Mouse (Mus musculus): ENCODE measurements around the gene Man1c1. TPM values are rescaled to one million over a fixed set of nuclear protein-coding genes. Genes with fewer than 3 reads are reported as not detected.

Gene Man1c1
- total RNA-seq, 2 experiments from 2014 or later = 18.5 to 24.7 TPM

DNA sequence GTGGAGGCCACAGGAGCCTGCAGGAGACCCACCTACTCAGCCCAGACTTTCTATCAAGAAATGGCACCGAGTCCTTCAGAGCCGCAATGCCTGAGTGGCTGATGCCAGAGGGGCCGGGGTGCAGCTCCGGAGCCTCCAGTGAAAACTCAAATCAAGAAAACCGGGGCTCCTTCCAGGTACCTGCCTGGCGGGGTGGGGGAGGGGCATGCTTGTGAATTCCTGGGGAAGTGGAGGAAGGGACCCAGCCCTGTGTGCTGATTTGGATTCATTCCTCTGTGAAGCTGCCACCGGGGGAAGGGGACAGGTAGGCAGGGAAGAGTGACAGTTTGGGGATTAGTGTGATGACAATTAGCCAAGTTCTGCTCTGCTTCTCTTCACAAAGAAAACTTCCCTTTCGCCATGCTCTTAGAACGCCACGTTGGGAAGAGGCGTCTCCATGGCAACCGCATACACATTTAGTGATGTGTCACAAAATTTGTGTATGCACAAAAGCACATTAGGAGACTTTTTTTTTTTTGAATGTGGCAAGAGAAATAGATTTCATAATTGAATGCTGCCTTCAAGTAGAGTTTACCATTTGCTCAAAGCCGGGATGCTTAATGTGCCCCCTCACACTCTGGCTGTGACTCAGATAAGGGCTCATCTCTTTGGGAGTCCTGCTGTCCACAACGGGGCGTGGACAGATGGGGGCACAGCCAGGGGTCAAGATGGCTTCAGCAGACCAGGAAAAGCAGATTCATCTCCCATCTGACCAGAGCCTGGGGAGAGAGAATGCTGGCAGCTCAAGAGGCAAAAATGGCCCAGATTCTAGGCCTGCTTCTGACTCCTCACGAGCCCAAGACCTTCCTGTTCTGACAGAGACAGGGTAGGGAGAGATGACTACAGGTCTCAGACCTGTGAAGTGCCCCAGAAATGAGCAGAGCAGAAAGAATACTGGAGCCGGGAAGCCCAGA lies 26.3 kb downstream of the Man1c1 start:
- no peak for DNase-seq

DNA sequence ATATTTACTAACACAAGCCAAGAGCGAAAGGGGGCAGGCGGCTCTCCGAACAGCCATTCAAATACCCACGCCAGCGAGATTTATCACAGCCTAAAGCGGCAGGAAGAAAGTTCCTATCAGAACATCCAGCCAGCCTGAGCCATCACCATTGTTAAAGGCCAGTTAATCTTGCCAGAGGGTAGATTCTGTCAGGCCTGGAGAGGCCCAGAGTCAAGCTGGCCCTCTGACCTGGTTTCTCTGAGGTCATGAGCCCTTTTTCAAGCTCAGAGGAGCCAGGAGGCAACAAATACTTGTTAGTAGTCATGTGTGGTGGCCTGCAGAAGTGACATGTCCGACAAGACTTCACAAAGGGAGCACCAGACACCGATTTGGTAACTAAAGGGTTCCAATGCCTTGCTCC lies 28.3 kb downstream of the Man1c1 start:
- DNase-seq = no peak

DNA sequence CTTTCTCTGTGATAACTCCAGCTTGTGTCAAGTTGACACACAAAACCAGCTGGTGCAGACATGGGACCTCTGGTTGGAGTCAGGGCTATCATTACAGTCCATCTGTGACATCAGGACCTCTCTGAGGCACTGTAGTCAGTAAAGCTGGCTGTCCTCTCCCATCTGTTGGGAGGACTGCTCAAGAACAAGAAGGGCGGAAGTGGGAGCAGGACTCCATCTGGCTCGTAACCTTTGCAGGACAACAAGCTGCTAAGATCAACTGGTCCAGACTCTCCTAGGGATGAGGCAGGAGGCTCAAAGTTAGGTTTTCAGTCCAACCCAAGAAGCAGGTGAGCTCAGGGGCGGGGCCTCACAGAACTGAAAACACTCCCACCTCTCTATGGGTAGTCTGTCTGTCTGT lies 29.1 kb downstream of the Man1c1 start:
- no peak for DNase-seq

DNA sequence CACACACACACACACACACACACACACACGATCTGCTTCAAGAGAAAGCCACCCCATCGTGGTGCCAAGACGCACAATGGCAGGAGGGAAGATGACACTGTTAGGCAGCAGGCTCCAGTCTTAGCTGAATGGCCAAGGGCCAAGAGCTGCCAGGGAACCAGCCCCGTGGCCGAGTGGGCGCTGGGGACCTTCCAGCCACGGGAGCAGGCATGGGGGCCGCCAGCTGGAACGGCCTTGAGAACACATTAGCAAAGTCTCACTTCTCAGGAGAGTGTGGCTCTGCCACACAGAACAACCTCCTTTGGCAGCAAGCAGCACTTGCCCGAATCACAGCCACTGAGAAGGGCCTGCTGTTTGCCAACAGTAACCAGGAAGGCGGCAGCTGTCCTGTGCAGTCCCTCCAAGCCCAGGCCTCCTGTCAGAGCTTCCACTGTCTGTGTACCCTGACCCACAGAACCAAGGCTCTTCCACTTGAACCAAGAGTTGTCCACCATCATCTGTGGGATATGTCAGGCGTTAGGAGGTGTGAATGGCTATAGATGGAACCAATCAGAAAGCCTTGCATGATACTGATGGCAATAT lies 30.1 kb downstream of the Man1c1 start:
- no peak for DNase-seq

DNA sequence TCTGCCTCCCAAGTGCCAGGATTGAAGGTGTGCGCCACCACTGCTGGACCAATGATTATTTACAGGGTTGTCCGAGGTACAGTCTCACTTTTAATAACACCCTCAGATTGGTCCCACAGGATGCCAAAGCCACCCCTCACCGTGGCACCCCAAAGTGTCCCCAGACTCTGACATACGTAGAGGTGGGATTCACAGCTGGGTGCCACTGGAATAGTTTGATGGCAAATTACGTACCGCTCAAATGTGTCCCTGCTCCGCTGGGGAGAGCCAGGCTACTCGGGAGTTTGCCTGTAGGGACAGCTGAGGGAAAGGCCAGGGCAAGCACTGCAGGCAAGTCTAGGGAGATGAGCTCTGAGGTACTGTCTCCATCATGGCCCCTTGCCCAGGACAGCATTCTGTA lies 30.9 kb downstream of the Man1c1 start:
- DNase-seq = no peak

DNA sequence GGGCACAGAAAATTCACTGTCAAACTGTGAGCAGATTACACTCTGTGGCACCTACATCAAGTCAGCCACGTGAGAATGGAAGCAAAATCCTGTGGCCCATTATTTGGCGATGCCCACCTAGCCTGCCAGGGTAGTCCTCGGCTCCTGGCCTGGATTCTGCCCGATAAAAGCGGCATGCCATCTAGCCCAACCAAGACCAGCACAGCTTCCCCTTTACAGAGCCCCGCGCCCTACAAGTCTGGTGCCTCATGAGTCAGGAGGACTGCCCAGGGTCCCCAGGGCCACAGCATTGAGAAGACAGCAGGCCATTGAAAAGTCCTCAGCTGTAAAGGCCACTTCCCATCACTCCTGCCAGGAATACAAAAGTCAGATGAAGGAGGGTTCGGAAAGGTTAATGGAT lies 31.8 kb downstream of the Man1c1 start:
- no peak for DNase-seq

DNA sequence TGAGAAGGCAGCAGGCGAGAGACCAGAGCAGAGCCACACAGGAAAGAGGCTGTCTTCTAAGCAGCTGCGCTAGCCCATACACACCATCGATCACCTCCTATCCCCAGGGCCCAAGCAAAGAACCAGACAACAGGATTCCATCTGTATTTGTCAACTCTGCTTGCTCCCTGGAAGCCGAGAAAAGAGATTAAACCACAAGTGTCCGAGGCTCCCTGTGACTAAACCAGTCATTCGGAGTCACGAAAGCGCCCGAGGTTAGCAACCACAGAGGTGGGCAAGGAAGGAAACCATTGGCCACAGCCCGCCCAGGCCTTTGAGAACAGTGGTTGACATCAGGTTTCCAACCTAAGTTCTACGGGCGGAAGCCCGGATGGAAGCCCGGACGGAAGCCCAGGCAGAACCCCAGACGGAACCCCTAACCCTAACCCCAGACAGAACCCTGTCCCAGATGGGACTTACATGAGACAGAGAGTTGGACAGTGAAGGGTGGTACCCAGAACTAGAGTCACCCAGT lies 32.4 kb downstream of the Man1c1 start:
- no peak for DNase-seq

DNA sequence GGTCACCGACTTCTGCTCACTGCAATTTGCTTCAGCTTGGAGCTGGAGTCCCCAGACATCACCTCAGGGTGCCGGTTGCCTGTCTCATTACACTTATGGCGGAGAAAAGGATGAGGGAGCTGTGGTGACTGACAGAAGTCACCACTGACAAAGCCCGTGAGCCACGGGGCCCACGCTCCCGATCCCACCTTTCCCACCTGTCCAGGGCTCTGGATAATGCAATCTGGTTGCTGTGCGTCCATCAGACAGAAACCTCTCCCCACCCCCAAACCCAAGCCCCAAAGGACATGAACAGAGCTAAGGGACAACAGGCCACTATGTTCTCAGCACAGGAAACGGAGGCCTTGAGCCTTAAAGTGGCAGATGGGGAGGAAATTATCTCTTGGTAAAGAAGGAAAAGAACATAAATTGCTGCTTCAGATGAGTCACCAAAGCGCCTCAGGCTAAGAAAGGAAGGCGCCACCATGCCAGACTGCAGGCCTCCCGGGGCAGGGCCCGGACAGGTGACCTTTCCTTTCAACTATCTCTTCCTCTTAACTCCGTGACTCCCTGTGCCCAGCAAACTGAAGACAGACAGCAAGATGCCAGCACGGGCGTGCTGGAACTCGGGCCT lies 34.2 kb downstream of the Man1c1 start:
- peak; percentile 71 to 72 for DNase-seq

DNA sequence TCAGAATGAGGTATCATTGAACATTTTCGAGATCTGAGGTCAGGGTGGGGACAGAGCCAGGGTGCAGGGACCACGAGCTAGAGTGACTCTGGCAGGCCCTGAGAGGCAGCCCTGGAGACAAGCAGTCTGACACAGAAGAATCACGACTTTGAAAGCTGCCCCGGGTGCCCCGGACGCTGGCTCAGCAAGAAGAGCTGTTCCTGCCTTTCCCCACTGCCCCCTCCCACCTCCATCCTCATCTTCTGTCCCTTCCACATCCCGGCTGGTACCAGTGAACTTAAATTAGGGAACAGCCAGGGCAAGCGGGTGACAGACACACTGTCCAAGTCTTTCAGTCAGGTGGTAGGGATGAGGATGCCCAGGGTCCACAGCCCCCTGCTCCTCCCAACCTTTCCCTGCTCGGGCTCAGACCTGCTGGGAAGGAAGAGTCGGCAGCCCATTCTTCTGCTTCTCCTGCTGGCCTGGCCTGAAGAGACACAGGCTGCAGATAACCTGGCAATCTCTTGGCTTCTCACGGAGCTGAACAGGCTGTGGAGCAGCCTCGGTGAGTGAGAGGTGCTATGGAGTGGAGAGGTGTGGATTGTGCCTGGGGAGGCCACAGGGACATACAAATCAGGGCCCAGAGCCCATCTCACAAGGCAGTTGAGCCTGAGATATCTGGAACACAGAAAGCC lies 35.6 kb downstream of the Man1c1 start:
- DNase-seq = no peak

DNA sequence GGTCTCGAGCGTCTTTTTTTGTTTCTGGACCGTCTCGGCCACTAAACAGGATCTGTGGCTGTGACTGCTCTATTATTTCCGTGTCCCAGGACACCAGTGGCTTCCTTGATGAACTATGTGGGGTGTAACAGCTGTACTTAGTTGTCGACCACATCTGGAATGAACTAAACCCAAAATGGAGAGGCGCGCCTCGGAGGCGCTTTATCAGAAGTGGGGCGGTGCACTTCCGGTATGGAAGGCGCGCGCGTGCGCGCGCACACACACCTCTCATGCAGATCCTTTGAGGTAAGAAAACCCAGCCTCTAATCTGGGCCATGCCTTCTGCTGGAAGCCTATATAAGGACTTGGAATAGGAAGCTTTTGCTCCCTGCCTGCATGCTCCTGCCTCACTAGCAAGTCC lies 37.7 kb downstream of the Man1c1 start:
- no peak for DNase-seq

DNA sequence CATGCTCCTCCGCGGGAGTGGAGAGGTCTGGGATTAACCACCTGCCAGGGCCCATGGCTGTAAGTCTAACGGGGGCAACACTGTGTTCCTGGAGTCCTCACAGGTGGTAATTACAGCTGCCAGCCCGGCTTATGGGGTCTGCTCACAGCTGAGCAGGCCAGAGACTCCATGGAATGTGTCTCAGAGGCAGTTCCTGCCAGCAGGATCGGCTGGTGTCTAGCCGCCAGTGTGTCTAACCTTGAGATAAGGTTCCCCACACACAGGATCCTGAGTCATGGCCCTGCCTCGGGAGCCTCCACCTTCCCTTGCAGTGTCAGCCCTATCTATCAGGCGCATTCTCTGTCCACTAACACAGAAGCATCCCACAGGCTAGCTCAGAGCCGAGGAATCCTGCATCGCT lies 41.0 kb downstream of the Man1c1 start:
- DNase-seq = peak; percentile 80 to 81

DNA sequence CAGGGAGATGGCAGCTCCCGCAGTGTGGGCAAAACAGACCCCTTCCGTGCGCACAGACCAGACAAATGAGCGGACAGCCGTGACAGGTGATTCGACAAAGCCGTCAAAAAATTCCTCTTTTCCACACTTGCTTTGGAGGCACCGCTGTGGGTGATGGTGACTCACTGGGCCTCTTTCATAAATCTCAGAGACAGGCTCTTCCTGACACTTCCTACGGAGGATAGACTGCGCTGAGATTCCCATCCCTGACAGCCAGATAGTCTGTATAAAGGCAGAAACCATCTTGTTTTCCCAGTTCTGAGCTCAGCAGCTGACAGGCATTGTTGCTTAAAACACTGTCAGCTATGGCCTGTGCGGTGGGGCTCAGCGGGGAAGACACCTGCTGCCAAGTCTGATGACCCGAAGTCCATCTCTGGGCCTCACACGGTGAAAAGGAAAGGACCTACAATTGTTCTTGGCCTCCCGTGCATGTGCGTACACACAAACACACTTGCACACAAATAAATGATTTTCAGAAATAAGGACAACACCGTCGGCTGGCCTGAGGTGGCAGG lies 43.4 kb downstream of the Man1c1 start:
- peak; percentile 40 to 52 for DNase-seq

DNA sequence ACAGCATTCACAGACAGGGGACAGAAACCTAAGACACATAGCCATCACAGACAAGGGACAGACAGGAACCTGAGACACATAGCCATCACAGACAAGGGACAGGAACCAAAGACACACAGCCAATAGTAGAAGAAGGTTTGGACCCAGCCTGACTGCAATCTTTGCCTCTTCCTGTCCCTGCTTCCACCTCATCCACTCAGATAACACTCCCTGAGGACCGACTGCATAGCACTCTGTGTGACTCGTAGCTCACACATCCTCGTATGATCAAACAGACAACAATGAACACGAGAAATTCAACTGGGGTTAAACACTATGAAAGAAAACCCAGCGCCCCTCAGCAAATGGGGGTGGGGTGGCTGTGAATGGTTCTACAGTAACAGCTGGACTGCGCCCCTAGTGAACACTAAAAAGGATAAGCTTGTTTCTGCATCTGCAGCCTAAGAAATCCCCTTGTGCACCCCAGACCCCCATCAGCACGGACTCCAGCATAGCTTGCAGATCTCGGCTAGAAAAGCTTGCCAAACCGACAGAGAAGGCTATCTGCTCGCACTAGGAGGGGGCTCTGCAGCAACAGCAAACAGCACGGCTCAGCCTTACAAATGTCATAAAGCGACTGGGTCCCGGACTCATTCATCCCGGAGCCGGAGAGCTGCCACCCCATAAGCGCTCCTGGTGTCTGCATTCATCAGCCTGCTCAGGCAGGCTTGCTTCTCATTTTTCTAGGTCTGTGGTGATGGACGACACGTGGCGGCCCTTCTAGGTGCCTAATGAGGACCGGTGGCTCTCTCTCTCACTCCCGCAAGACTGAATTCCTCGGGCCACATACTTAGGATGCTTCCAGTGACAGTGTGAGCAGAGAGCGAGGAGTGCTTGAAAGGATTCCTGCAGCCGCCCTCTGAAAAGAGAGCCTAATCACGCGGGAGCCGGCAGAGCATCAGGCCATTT lies 44.5 kb downstream of the Man1c1 start:
- DNase-seq = no peak

DNA sequence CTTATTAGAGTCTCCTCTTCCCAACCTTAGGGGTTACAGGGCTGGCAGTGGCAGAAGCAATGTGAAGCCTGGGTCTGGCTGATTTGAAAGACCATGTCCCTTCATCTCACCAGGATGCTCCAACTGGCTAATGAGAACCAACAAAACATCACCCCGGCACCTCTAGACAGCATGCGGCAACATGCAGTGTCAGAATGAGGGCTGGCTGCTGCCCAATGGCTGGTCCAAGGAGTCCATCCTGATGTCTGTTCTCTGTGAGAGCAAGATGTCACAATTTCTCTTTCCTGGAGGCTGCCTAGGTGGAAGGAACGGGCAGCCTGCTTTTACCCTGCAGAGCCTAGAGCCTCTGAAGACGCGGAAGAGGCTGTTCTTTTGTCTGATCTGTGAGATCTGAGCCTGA lies 46.6 kb downstream of the Man1c1 start:
- DNase-seq = no peak

DNA sequence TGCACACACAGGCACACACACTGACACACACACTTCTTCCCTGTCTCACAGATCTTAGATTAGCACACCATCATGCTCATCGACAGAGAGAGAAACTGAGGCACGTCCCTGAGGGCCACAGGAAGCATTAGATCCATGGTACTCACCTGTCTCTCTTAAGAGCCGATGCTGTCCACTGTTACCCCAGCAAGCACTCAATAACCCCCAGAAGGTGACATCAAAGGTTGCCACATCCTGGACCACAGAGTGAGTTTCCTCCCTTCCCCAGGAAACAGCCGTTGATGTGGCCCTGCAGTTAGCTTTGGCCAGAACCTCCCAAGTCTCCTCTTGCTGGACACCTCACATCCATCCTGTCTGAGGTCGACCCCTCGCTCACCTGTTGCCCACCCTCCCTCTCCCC lies 49.7 kb downstream of the Man1c1 start:
- no peak for DNase-seq

DNA sequence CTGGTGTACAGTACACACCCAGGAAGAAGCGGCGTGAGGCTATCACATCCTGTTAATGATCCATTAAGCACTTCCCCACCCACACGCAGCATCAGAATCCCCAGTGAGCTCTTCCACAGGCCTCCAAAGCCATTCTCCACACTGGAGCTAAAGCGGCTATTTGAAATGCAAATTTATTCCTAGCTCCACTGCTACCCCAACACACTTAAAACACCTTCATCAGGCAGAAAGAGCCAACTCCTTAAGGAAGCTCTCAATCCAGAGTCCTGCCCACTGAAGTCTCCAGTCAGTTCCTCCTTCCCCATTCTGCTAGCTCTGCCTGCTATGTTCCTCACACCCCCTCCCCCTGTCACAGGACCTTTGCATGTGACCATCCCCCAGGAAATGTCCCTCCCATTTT lies 51.4 kb downstream of the Man1c1 start:
- no peak for DNase-seq

DNA sequence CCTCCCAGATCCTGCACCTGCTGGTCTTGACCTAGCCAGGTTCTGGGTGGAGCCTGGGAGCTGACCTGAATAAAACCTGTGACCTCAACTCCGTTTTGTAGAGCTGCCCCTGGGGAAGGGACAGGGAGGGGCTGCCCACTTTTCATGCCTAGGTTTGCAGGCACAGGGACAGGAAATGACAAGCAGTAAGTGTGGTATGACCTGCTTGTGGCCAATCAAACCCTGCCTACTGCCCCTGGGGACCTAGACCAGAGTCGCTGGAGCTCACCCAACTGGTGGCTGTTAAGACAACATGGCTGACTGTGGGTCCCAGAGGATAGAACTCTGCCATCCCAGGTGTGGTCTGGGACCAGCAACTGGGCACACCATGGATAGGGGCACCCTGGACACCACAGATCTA lies 51.9 kb downstream of the Man1c1 start:
- DNase-seq = no peak

DNA sequence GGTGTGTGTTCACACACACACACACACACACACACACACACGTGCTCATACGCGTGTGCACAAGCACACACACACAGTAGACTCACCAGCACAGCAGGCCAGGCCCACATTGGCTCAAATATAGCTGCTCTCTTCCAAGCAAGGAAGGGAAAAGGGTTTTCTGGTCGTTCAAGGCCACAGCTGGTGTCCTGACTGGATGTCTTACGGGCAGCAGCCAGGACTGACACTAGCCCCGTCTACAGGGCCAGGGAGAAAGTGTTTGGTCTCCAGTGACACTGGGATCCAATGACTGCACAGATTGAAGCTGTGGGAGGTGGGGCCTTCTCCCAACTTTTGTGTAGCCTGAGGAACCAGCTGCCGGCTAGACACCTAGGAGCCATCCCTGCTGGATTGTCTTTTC lies 52.7 kb downstream of the Man1c1 start:
- DNase-seq = peak; percentile 32 to 58

DNA sequence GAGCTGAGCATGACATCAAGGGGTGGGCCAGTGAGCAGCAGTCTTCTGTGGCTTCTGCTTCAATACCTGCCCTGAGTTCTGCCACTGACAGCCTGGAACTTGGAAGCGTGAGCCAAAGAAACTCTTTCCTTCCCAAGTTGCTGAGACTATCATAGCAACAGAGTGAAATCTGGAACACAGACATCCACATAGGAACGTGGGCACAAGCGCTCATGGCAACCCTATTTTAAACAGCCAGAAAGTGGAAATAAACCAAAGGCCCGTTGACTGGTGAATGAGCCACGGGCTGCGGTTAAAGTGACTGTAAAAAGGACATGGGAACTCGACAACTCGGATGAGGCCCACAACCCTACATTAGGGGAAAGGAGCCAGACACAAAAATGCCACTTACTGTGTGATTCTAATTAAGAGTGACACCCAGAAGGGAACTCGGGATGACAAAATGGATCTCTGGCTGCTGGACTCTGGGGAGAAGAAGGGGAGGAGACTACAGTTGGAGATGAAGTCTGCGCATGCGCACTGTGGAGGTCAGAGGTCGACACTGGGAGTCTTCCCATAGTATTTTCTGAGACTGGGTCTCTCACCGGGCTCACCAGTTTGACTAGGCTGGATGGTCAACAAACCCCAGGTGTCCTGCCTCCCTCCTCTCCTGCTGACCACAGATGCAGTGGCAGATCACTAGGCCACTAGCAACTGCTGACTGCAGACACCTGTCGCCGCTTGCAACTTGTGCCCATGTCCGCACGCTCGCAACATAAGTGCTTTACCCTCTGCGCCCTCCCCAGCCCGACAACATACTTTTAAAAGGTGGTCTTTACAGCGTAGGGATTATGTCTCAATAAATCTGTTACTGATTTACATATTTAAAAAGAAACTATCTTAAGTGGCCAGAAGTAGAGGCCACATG lies 58.8 kb downstream of the Man1c1 start:
- no peak for DNase-seq

DNA sequence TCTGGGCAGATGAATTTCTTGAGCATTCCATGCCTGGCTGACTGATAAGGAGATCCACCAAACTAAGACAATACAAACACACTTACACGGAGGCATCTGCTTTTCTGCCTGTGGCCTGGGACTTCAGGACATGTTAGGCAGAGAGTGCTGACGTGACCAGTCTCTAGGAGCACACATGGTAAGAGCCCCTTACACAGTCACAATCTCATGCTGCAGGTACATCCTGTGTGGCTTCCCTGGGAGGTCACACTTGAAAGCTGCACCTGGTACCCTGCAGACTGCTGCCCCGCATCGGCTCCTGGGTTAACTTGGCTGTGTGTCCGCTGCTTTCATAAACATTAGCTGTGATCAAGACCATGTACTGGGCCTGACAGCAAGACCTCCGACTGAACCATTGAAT lies 59.7 kb downstream of the Man1c1 start:
- no peak for DNase-seq

Measured in adrenal gland, postnatal 36 days (tissue).